Mouse (Mus musculus) G1E-ER4 (cell line): ENCODE data around the gene Arrdc3. TPM values are rescaled to one million over a fixed set of nuclear protein-coding genes. Genes with fewer than 3 reads are reported as not detected.

Experiments used
- GATA1 ChIP-seq: IDR thresholded peaks from one replicate; pipeline ENCODE4 v1.8.0; 2012; ENCODE audit warnings: low read length, inconsistent platforms
- polyA plus RNA-seq: library from polyadenylated mRNA; stranded (reverse); fragments of >175 nt; gene quantifications from 2 replicates; pipeline ENCODE4 v1.2.3, GENCODE M21; 2012

Arrdc3 gene
- 0.99 and 1.4 TPM in 2 replicates for polyA plus RNA-seq

DNA sequence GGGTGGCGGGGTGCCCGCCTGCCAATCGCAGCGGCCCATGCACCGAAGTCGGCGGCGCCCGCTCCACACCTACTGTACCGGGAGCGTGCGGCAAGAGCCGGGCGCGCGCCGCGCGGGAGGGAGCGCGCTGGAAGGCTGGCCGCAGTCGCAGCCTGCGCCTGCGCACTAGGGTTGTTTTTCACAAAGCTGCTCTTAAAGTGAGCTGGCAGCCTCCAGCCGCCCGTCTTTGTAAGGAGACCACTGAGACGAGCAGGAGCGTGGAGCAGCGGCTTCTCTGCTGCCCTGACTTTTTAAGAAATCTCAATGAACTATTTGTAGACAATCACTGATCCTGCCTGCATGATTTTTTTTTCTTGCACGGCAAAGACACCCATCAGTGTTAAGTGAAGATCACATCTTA is at the start of gene Arrdc3:
Arrdc3 (plus strand) TSS at position 195 of the 400 bp plus-strand sequence.
- no peak for TF ChIP-seq GATA1

DNA sequence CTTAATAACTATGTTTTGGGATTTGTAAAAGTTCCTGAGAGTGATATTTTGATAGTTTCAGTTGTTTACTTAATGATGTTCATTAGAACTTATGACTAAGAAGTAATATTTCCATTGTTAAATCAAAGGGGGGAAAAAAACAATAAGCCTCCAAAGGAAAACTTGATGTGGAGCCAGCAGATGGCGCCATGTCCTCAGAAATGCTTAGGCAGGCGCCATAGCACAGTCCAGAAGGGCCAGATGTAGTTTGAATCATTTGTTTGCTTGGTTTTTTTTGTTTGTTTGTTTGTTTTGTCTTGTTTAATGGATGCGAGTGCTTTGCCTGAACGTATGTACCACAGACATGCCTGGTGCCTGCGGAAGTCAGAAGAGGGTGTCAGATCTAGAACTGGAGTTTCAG is 21.0 kb upstream of the Arrdc3 start:
- TF ChIP-seq GATA1 = no peak

DNA sequence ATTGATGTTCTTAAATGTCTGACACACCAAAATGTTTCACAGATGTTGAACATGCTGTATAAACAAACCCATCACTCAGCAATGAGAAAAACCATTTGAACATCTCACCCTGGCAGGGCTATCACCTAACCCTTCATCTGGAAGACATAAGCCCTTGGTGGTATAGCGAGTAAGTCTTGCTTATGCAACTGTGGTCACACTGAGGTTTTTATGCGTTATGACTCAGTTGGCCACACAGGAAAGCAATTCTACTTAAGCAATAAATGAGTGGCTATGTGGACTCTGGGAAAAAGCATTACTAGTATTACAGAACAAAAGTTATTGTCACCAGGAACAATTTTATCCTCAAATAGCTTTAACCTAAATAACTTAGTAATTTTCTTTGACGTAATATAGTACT is 19.0 kb upstream of the Arrdc3 start:
- TF ChIP-seq GATA1 = no peak

DNA sequence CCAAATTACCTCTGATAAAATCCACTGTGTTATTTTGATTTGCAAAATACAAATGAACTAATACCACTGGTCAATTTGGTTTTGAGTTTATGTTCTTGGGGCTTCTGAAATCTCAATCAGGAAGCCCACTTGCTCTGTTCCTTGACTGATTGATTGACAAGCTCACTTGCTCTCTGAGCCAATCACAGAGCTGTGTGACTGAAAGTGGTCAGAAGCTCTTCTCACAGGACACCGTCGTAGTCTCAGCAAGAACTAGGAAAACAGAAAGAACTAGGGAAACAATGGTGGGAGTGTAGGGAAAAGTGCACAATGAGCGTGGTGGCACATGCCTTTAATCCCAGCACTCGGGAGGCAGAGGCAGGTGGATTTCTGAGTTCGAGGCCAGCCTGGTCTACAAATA is 8.1 kb upstream of the Arrdc3 start:
- TF ChIP-seq GATA1 = no peak

DNA sequence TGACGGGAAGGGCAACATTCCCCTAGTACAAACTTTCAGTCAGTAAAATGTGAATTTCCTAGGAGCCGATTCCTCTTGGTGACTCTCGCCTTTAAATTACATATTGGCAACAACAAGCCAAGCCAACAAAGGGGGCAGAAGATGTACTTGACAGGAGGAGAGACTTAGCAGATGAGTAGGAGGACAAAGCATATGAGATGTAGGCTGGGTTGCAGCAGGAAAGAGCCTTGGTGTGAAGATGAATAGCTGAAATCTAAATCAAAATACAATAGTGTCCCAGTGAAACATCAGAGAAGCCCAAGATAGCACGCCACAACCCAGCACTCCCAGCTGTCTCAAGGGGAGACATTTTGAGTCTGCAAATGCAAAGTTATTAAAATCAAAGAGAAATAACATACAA is 2.4 kb upstream of the Arrdc3 start:
- no peak for TF ChIP-seq GATA1

DNA sequence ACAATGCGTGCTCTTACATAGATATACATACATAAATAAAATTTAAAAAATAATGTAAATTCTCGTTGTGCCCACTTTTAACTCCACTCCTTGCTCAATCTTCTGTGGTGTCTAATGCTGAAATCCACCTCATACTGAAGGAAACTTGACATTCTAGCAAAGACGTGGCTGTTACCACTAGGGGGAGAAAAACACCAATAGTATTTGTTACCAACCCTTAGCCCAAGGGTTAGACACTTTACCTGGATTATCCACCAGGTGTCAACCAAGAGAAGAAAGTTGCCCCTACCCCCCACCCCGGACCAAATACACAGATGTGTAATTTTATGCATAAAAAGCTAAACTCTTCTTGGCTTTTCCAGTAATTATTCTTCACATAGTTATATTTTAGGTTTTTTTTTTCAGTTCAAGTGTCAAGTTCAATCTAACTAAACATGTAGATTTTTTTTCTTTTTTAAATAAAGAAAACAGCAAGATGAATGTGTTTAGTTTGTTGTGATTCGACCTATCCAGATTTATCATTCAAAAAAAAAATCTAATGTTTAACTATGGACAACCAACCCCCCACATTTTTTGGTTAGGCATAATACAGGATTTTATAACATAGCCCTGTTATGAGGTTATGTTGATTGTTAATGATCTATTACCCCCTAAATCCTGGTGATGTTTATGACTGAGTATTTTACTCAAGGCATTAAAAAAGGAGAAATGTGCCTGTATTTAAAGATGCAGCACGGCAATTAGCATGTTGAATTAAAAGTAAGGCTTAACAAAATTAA is 1.3 kb upstream of the Arrdc3 start:
- no peak for TF ChIP-seq GATA1

DNA sequence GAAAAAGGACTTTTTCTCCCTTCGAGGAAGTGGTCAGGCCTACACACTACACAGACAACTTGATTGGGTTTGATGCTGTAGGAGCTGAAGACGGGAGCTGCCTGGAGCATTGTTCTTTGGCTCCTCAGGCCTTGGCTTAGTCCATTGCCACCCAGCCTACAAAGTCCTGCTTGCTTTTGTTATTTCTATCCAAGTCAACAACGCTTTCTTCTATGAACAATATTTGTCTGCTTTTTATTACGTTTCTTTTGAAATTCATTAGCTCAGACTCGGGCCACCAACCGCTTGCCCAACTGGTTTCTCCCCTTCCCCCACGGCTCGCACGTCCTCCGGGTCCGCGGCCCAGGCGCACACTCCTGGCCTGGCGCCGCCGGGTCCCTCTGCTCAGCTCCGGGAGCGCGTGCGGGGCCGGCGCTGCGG is 458 bp upstream of the Arrdc3 start:
- TF ChIP-seq GATA1 = no peak

DNA sequence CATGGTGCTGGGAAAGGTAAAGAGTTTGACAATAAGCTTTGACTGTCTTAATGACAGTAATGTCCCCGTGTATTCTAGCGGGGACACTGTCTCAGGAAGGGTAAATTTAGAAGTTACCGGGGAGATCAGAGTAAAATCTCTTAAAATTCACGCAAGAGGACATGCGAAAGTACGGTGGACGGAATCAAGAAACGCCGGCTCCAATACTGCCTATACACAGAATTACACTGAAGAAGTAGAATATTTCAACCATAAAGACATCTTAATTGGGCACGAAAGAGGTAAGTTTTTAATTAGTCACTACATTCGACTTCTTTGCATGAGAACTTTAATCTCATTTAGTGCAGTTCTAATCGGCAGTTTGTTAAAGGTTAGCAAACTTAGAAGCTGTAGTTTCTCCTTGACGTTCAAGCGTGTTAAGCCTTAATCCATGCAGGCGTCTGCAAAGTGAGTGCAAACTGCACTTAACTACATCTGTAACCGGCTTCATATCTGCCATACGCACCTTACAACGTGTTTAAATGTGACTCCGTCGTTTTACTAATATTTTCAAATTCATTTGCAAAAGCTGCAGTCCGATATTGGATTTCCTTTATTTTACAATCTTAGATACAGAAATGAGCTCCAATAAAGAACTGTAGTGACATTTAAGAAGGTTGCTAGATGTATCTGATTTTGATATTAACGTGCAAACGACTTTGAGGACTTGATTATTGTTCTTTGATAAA is 629 bp downstream of the Arrdc3 start:
- no peak for TF ChIP-seq GATA1

DNA sequence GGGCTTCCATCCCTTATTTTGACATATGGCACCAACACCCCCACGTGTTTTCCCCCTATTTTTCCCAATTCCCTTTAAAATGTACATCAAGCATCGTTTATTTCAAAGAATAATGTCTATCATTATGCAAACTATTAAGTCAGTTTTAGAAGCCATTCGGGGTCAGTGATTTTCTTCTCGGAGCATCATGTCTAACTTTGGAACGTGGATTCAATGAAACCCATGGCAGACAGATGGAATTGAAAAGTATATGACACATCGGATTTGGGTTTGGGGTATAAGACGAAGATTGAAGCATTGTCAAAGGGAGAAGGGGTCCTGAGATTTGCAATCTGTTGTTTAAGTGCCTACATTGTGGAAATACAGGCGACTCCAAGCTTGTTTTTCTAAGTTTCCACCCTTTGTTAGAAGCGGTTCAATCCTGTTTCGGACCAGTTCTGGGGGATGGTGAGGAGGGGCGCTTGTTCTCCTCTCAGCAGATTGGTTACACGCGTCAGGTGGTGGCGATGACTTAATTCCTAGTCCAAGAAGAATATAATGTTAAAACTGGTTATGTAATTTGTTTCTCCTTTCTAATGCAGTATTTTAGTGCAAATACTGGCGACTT is 1.3 kb downstream of the Arrdc3 start:
- no peak for TF ChIP-seq GATA1

DNA sequence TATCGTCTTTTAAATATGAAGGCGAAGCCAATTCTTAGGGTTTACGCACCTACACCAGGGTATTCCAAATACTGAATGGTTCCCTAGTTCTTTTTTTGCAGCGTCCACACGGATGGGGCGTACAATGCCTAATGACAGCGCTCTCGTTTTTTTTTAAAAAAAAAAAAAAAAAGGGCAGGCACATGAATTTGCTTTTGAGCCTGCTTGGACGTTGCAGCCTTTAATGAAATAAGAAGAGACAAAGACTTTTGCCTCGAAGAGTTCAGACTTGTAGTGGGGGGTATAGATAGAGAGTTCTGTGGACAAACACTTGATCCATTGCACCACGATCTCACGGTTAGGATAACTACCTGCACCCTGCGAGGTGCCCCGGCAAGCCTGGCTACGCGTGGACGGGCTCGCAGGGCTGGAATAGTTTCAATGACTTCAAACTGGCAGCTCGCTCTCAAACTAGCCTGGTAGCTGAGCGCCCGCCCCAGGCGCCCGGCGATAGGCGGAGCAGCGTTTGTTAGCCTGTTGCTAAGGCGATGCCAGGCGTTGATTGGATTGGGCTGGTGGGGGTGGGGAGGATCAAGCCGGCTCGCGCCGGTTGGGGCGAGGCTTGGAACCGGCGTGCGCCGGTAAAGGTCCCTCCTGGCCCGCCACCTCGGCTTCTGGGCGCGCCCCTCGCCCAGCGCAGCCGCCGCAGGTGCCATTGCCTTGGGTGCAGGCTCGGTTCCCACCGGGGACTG is 2.1 kb downstream of the Arrdc3 start:
- TF ChIP-seq GATA1 = no peak

DNA sequence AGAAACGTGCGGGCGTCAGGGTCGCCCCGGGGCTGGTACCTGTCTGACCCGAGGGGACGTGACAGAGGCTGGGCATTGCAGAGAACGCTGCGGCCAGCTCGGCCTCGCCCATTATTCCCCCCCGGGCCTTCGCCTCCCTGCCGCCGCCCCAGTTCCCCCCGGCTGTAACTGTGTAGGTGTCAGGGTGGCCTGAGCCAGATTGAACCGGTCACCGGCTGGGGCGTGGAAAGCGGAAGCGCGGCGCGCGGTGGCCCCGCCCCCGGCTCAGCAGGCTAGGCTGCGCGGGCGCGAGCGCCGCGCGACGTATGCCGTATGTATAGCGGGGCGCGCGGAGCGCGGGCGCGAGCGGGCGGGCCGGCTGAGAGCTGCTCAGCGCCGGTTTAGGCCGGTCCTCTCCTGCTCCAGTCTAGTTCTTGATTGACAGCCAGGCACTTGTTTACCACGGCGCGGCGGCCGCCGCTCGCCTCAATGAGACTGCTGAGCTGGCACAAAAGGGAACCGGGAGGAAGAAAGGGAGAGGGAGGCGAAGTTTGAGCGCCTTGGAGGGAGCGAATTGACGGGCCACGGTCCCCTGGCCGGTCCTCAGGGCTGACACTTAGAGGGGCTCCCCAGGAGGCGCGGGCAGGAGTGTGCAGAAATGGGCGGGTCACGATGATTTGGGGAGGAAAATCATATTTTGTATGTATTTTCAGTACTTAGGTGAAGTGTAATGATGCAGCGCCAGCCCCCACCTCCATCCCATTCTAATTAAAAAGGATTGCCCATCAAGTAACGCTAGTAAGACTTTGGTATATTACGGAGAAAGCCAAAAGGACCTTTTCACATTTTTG is 2.9 kb downstream of the Arrdc3 start:
- no peak for TF ChIP-seq GATA1

DNA sequence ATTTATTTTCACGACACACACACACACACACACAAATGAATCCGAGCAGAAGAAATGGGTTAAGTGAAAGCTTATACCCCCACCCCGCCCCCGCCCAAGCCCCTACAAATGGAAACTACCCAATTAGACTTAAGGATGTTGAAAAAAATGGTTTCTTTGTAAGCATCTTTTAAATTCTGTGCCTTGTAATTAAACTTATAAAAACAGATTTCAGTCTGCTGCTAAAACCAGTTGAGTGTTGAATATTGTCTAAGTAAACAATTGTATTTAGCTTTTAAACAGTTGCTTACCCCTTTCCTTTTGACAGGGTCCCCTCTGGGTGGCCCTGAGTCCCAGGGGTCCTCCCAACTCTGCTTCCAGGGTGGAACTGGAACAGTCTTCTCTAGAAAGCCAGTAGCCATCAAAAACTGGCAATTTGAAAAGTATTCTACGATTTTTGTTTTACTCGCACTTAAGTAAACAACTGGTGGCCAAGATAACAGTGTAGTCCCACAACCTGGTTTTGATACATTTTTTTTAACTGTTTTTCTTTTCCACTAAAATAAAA is 3.6 kb downstream of the Arrdc3 start:
- TF ChIP-seq GATA1 = no peak

DNA sequence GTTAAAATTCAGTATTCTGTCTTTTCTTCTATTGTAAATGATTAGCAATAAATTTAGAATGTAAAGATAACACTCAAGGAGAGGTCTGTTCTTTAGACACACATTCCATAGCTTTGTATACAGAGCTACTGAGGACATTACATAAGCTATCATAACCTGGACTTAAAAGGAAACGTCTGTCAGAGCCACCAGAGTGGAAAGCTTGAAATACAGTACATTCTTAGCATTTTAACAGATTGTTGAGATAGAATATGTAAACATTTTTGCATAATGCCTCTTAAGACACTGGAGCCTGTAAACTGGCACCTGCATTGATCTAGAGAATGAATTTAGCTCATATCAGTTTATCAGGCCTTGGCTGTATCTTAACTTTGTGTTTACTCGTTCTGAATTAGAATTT is 4.7 kb downstream of the Arrdc3 start:
- TF ChIP-seq GATA1 = no peak

DNA sequence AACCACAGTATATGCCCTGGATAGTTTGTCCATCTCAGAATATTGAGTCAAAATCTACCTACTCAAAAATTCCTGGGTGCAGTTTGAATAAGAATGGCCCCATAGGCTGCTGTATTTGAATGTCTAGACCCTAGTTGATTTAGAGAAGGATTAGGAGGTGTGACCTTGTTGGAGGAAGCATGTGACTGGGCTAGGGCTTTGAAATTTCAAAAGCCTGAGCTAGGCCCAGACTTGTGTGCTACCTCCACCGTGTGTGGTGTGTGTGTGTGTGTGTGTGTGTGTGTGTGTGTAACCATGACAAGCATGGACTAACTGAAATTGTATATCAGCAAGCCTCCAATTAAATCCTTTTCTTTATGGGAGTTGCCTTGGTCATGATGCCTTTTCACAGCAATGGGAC is 14.2 kb downstream of the Arrdc3 start:
- no peak for TF ChIP-seq GATA1

DNA sequence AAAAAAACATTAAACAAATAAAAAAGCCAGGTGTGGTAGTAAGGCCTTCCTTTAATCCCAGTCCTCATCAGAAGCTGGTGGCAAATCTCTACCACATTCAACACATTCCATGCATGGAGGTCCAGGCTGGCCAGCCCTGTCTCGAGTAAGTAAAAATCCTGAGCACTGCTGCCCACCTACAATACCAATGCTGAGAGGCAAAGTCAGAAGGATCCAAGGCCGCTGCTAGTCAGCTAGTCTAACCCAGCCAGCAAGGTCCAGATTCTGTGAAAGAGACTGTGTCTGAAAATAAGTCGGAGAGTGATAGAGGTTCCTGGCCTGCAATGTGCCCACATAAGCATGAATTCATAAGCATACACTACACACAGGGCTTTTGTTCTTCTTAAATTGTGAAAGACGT is 14.9 kb downstream of the Arrdc3 start:
- no peak for TF ChIP-seq GATA1
